Mouse (Mus musculus): ENCODE data around the gene Npas3. TPM values are rescaled to one million over a fixed set of nuclear protein-coding genes. Genes with fewer than 3 reads are reported as not detected.

The Npas3 gene
- polyA plus RNA-seq, 1 experiment from 2014 or later: 27.9 TPM

GRCm38 (mm10) chr12:54121286-54121685 lies 872.8 kb downstream of the Npas3 start:
- no peak overlapping the region for H3K9ac ChIP-seq (ENCODE audit: low read depth, low read length)
- no peak for ATAC-seq
- H3K9me3 ChIP-seq (replicated peaks; ENCODE audit: control insufficient read depth, low read length, poor library complexity, severe bottlenecking): no peaks in the 10 kb centered on the region
- WGBS: 66% methylated on average over 3 of the region's 3 CpGs
- H3K27me3 ChIP-seq (ENCODE audit: control insufficient read depth, insufficient read depth, low read depth, low read length): no peaks in the 10 kb centered on the region
- no peak overlapping the region for H3K27ac ChIP-seq (ENCODE audit: low read length)
- H3K36me3 ChIP-seq (ENCODE audit: control insufficient read depth, insufficient read depth, low read length): no peaks in the 10 kb centered on the region
- no peak overlapping the region for H3K4me3 ChIP-seq (ENCODE audit: low read depth, low read length)
- H3K4me2 ChIP-seq (ENCODE audit: low read length): no peak overlapping the region
- peaks cover 5% of the 10 kb centered on the region for H3K4me1 ChIP-seq (ENCODE audit: control insufficient read depth, insufficient read depth, low read length)

Data from midbrain, embryonic 16.5 days (tissue).